Mouse (Mus musculus) heart, postnatal 0 days (tissue): ENCODE measurements around the gene Snx29. TPM values are rescaled to one million over a fixed set of nuclear protein-coding genes. Genes with fewer than 3 reads are reported as not detected.

Experiments used
- ATAC-seq: fragments of 200-750 bp; cut with Nextera tagmentation; 2 replicates; pipeline ENCODE4 v1.8.0; 2017; ENCODE audit warnings: low read depth, moderate number of reproducible peaks, moderate library complexity; ENCODE audit not compliant: insufficient read depth
- DNase-seq: peaks from one replicate; pipeline ENCODE4 v3.0.0-alpha.2; 2016; ENCODE audit warnings: low spot score
- H3K27ac ChIP-seq: fragments of 300-500 bp; sonication (generic); 2 replicates; pipeline ENCODE4 v1.5.1; 2014; ENCODE audit warnings: low read depth, mild to moderate bottlenecking
- H3K27me3 ChIP-seq: fragments of 300-500 bp; sonication (generic); 2 replicates; pipeline ENCODE4 v1.6.1; 2014; ENCODE audit warnings: low read length, mixed read lengths; ENCODE audit not compliant: control insufficient read depth, insufficient read depth
- H3K36me3 ChIP-seq: fragments of 300-500 bp; sonication (generic); replicated peaks from 2 replicates; pipeline ENCODE4 v1.6.1; 2014; ENCODE audit warnings: low read length, mixed read lengths; ENCODE audit not compliant: control insufficient read depth, insufficient read depth
- H3K4me1 ChIP-seq: fragments of 300-500 bp; sonication (generic); 2 replicates; pipeline ENCODE4 v1.6.1; 2014; ENCODE audit warnings: antibody characterized with exemption; ENCODE audit not compliant: control insufficient read depth, insufficient read depth
- H3K4me2 ChIP-seq: fragments of 300-500 bp; sonication (generic); 2 replicates; pipeline ENCODE4 v1.6.1; 2014; ENCODE audit warnings: low read depth, mild to moderate bottlenecking, low read length, moderate library complexity
- H3K4me3 ChIP-seq: fragments of 300-500 bp; sonication (generic); 2 replicates; pipeline ENCODE4 v1.5.1; 2014; ENCODE audit warnings: low read depth, low read length
- H3K9ac ChIP-seq: fragments of 300-500 bp; sonication (generic); replicated peaks from 2 replicates; pipeline ENCODE4 v1.6.1; 2014; ENCODE audit warnings: low read depth, low read length, mixed read lengths
- H3K9me3 ChIP-seq: fragments of 300-500 bp; sonication (generic); replicated peaks from 2 replicates; pipeline ENCODE4 v1.6.1; 2016; ENCODE audit warnings: low read length; ENCODE audit not compliant: control insufficient read depth
- CTCF ChIP-seq: IDR thresholded peaks from 2 replicates; pipeline ENCODE4 v1.5.1; 2016; ENCODE audit warnings: antibody characterized with exemption, control low read depth, low read depth
- EP300 ChIP-seq: IDR thresholded peaks from 2 replicates; pipeline ENCODE4 v1.6.1; 2016; ENCODE audit warnings: antibody characterized with exemption, low read depth
- WGBS: fragments of 180-500 bp; shearing (Covaris S2); extraction: QIAGEN DNeasy Blood & Tissue Kit; methylation state at CpG from one replicate; pipeline ENCODE4 v1.1.7; 2014; 5-methylcytosine and 5-hydroxymethylcytosine counted together
- polyA plus RNA-seq: library from polyadenylated mRNA; unstranded; fragments of >200 nt; fragmentation: Nextera tagmentation; extraction: Ambion mirVana; gene quantifications from 2 replicates; pipeline ENCODE4 v1.2.1, GENCODE M21; 2015
- total RNA-seq: library from RNA; depleted of rRNA; stranded (reverse); fragments of >200 nt; gene quantifications from 2 replicates; pipeline ENCODE4 v1.2.3, GENCODE M21; 2014; ENCODE audit warnings: low replicate concordance

Gene Snx29
- total and polyA plus RNA-seq, 2 experiments from 2014 or later = 3.1 to 3.9 TPM

DNA sequence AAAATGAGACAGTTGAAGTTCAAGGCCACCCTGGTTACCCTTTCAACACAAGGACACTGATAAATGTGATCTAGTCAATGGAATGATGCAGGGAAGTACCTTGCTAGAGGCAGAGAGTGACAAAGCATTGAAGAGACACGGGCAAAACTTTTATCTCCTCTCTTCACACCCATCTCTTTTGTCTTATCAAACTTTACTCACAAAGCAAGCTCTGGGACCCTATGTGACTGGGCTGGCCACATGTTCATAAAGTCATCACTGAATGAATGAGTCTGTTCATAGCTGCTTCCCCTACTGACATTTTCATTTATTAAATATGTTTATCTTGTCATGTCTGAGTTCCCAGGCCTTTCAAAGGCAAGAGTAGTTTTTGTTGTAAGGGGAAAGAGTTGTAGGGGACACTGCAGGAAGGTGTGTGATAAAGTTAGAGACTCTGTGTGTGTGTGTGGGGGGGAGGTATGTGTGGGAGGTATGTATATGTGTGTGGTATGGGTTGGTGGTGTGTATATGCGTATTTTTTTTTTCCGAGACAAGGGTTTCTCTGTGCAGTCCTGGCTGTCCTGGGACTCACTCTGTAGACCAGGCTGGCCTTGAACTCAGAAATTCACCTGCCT, 291.8 kb downstream of the Snx29 start:
- no peak for DNase-seq
- no peak for ATAC-seq
- no peak overlapping the region for H3K9ac ChIP-seq
- no peak overlapping the region for H3K4me3 ChIP-seq
- no peaks in the 10 kb centered on the region for H3K4me1 ChIP-seq
- TF ChIP-seq EP300 (no peak), CTCF (no peak)
- H3K9me3 ChIP-seq = no peaks in the 10 kb centered on the region
- H3K36me3 ChIP-seq = no peaks in the 10 kb centered on the region
- H3K27ac ChIP-seq = no peak overlapping the region
- H3K27me3 ChIP-seq = no peaks in the 10 kb centered on the region
- no peak overlapping the region for H3K4me2 ChIP-seq
- 67% methylated on average over 3 of the region's 3 CpGs for WGBS

DNA sequence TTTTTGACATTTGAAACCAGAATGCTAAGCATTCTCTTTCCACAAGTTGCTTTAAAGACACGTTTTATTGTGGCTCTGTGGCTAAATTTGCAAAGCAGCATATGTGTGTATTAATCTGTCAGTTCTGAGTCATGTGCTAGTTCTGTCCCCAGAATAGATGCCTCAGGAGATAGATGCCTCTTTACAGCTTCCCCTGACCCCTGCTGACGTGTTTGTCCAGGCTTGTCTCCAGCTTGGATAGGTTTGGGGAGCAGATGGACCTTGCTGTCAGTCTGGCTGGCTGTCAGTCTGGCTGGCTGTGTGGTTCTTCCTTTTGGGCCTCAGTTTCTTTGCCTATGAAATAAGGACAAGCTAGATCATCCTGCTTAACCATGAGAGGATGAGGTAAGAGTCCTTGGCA, 292.9 kb downstream of the Snx29 start:
- H3K27ac ChIP-seq = no peak overlapping the region
- no peaks in the 10 kb centered on the region for H3K36me3 ChIP-seq
- 47% methylated on average over 2 of the region's 2 CpGs for WGBS
- no peak for DNase-seq
- H3K9ac ChIP-seq = no peak overlapping the region
- no peak overlapping the region for H3K4me3 ChIP-seq
- no peaks in the 10 kb centered on the region for H3K9me3 ChIP-seq
- no peaks in the 10 kb centered on the region for H3K4me1 ChIP-seq
- TF ChIP-seq CTCF = no peak
- no peak for TF ChIP-seq EP300
- no peaks in the 10 kb centered on the region for H3K27me3 ChIP-seq
- H3K4me2 ChIP-seq = no peak overlapping the region
- ATAC-seq = no peak

DNA sequence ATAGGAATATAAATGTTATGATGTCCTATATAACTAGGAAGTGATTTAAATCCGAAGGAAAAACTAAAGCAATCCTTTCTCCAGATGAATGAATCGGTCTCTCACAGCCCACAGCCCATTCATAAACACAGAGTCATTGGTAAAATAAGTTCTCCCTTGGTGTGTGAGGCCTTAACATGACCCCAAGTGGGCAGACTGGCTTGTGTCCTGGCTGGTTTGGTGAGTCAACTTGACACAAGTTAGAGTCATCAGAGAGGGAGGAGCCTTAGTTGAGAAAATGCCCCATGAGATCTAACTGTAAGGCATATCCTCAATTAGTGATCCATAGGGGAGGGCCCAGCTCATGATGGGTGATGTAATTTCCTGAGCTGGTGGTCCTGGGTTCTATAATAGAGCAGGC, 297.2 kb downstream of the Snx29 start:
- Histone ChIP-seq H3K9me3 (no peaks in the 10 kb centered on the region), H3K4me3 (no peak overlapping the region), H3K27ac (no peak overlapping the region), H3K4me2 (no peak overlapping the region), H3K9ac (no peak overlapping the region), H3K36me3 (no peaks in the 10 kb centered on the region), H3K27me3 (no peaks in the 10 kb centered on the region), H3K4me1 (no peaks in the 10 kb centered on the region)
- DNase-seq = no peak
- TF ChIP-seq CTCF (no peak), EP300 (no peak)
- ATAC-seq = no peak
- WGBS = 83% methylated on average over 2 of the region's 2 CpGs

DNA sequence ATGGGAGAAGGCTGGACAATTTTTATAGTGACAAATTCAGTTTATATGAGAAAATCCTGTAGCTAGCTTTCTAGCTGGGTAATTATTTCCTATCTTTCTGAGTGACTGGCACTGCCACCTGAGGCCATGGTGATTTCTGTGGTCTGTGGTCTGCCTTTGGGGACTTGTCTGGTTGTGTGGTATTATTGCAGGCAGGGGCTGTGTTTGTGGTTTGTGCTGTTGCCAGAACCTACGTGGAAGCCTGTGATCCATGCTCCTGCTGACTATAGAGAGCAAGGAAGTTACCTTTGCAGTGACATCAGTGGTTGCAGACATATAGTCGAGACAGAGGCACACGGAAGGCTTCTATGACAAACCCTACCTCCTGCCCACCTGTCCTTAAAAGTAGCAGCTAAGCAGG, 298.3 kb downstream of the Snx29 start:
- 69% methylated on average over 3 of the region's 3 CpGs for WGBS
- H3K4me2 ChIP-seq = no peak overlapping the region
- no peaks in the 10 kb centered on the region for H3K4me1 ChIP-seq
- no peak overlapping the region for H3K9ac ChIP-seq
- no peak for ATAC-seq
- no peak overlapping the region for H3K27ac ChIP-seq
- no peak for DNase-seq
- no peaks in the 10 kb centered on the region for H3K9me3 ChIP-seq
- H3K36me3 ChIP-seq = no peaks in the 10 kb centered on the region
- no peak overlapping the region for H3K4me3 ChIP-seq
- TF ChIP-seq CTCF = no peak
- H3K27me3 ChIP-seq = no peaks in the 10 kb centered on the region

DNA sequence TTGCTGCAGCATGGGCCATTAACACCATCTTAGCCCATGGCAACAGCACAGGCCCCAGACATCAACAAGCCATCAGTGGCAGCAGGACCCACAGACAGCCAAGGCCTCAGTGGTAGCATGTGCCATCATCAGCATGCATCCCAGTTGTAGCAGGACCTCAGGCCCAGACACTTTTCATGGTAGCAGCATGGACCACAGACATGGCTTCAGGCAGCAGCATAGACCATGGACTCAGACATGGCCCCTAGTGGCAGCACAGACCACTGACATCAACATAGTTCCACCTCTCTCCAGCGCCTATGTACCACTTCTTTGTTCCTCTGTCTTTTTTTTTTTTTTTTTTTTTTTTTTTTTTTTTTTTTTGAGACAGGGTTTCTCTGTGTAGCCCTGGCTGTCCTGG, 299.0 kb downstream of the Snx29 start:
- no peaks in the 10 kb centered on the region for H3K36me3 ChIP-seq
- no peak overlapping the region for H3K4me2 ChIP-seq
- ATAC-seq = no peak
- no peak for DNase-seq
- H3K9ac ChIP-seq = no peak overlapping the region
- TF ChIP-seq EP300 = no peak
- TF ChIP-seq CTCF = no peak
- 50% methylated on average over 1 of the region's 1 CpGs for WGBS
- H3K4me1 ChIP-seq = no peaks in the 10 kb centered on the region
- H3K27me3 ChIP-seq = no peaks in the 10 kb centered on the region
- no peak overlapping the region for H3K4me3 ChIP-seq
- no peaks in the 10 kb centered on the region for H3K9me3 ChIP-seq
- H3K27ac ChIP-seq = no peak overlapping the region

DNA sequence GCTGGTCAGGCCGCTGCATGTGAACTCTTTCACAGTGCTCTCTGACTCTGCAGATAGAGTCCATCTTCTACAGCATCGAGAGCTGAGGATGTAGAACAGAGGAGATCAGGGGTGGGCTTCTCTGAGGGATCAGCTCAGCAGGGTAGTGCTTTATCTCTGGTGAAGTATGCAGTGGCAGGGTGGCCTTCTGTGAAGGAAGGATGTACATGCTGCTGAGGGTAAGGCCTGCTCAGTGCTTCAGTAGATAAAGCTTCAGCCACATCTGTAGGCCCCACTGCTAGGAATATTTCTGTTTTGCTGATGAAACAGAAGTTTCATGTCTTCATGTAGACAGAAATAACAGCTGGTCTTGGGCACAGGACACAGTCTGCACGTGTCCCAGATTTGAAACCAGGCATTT, 300.3 kb downstream of the Snx29 start:
- DNase-seq (no peak), ATAC-seq (no peak)
- TF ChIP-seq CTCF = no peak
- Histone ChIP-seq H3K27me3 (no peaks in the 10 kb centered on the region), H3K9ac (no peak overlapping the region), H3K4me1 (no peaks in the 10 kb centered on the region), H3K9me3 (no peaks in the 10 kb centered on the region), H3K4me2 (no peak overlapping the region), H3K36me3 (no peaks in the 10 kb centered on the region), H3K4me3 (no peak overlapping the region), H3K27ac (no peak overlapping the region)
- 65% methylated on average over 3 of the region's 3 CpGs for WGBS
